Mouse (Mus musculus): ENCODE results near the gene Enthd1.

- TF ChIP-seq E2F4 (IDR thresholded peaks at IDR 0.05; ENCODE audit: insufficient read depth) = no peak
- no peak for TF ChIP-seq POLR2A (IDR thresholded peaks at IDR 0.05; ENCODE audit: insufficient read length, low read depth)
- no peak for TF ChIP-seq MYOD1 (IDR thresholded peaks at IDR 0.05; ENCODE audit: control insufficient read depth in 1 of 3, insufficient read length in 2 of 3, low read depth in 2 of 3)
- TF ChIP-seq POLR2AphosphoS2 (IDR thresholded peaks at IDR 0.05; ENCODE audit: insufficient read length, low read depth) = no peak
- TF ChIP-seq USF1 (IDR thresholded peaks at IDR 0.05; ENCODE audit: low read depth) = no peak
- no peak for TF ChIP-seq MYOG (IDR thresholded peaks at IDR 0.05; ENCODE audit: control insufficient read depth in 1 of 3, insufficient read depth in 1 of 3, insufficient read length in 2 of 3, low read depth in 2 of 3)
These were observed 4.0 kb downstream of the Enthd1 start for GRCm38 (mm10) chr15:80560646-80561580.
